Mouse (Mus musculus): ENCODE results near the gene Gm17657.
"Not testable (repeated sequence)": the region's sequence is repeated elsewhere in the genome, so short reads cannot be mapped to it uniquely, and the experiment has no call there.

Gm17657 gene

DNA sequence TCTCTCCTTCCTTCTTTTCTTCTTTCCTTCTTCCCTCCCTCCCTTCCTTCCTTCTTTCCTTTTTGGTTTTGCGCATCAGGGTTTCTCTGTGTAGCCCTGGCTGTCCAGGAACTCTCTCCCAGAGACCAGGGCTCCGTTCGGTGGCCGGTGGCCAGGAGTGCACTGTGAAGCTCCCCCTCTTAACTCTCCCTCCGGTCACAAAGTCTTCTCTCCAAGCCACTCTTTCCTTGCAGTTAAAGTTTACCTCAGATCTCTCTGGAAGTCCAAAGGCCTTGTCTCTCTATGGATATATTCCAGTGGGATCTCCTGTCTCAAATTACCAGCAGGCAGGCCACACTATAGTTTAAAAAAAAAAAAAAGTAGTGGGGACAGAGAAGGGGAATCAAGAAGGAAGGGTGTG lies 4.2 kb downstream of the Gm17657 start:
- DNase-seq (ENCODE audit: low read depth), result no peak

DNA sequence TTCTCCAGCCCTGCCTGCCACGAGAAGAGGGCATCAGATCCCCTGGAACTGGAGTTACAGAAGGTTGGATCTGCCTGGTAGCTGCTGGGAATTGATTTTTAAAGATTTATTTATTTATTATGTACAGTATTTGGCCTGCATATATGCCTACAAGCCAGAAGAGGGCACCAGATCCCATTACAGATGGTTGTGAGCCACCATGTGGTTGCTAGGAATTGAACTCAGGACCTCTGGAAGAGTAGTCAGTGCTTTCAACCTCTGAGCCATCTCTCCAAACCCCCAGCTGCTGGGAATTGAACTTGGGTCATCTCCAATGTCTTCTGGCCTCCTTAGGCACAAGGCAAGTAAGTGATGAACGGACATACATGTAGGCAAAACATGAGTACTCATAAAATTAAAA lies 5.4 kb downstream of the Gm17657 start:
- no peak for DNase-seq (ENCODE audit: low read depth)

- no peak for DNase-seq (ENCODE audit: low read depth)
Measured at GRCm38 (mm10) chr17:29542831-29543690, 6.4 kb downstream of the Gm17657 start.

- no peak for DNase-seq (ENCODE audit: low read depth)
Measured at GRCm38 (mm10) chr17:29541419-29541818, 8.0 kb downstream of the Gm17657 start.

DNA sequence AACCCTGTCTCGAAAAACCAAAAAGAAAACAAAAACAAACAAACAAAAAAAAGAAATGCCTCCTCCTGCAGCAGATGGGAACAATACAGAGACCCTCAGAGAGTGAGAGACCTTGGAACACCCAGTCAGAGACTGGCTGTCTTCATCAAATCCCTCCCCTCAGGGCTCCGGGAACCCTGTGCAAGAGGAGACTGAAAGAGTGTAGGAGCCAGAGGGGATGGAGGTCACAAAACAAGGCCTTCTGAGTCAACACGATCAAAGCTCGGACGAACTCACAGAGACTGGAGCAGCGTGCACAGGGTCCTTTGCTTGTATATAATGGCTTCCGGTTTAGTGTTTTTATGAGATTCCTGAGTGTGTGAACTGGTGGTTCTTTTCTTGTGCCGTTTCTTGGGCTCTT lies 9.0 kb downstream of the Gm17657 start:
- DNase-seq (ENCODE audit: low read depth), result no peak

GRCm38 (mm10) chr17:29533866-29534265 lies 15.6 kb downstream of the Gm17657 start:
- peak; percentile 75 for DNase-seq (ENCODE audit: low read depth)

DNA sequence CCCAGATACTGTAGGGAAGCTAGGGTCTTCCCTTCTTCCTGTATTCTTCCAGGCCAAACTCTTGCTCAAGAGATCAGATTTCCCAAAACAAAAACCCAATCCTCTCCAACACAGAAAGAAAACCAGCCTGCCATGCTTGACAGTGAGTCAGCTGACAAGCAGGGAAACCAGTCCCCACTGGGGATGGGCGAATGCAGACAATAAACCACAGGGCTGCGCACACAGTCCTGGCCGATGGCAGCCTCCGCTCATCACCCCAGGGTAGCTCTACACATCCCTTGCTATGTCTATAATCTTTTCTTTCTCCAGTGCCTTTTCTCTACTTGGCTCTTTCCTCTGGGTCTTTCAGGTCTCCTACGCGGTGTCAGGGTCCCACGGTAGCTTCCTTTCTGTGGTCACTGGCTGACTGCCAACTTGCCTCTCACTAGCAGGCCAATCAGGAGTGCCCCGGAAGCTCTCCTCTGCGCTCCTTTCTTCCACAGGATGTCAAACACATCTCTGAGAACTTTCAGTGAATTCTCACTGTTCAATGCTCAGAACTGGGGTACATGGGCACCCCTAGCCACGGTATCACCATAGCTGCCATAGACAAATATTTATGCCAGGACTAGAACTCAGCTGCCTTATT lies 17.6 kb downstream of the Gm17657 start:
- DNase-seq (ENCODE audit: low read depth), result peak; percentile 96

GRCm38 (mm10) chr17:29531278-29531677 lies 18.2 kb downstream of the Gm17657 start:
- peak; percentile 83 for DNase-seq (ENCODE audit: low read depth)

DNA sequence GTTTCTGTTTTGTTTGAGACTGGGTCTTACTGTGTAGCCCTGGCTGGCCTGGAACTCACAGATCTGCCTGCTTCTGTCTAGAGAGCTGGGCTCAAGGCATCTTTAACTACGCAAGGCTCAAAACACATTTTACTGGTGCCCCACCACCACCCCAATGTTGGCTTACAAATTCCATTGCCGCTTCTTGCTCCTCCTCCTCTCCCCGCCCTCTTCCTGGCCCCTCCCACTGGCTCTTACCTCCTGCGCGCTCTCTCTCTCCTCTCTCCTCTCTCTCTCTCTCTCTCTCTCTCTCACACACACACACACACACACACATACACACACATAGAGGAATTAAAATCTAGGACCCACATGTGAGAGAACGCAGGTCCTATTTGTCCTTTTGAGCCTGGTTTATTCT lies 18.9 kb downstream of the Gm17657 start:
- peak; percentile 71 for DNase-seq (ENCODE audit: low read depth)

DNA sequence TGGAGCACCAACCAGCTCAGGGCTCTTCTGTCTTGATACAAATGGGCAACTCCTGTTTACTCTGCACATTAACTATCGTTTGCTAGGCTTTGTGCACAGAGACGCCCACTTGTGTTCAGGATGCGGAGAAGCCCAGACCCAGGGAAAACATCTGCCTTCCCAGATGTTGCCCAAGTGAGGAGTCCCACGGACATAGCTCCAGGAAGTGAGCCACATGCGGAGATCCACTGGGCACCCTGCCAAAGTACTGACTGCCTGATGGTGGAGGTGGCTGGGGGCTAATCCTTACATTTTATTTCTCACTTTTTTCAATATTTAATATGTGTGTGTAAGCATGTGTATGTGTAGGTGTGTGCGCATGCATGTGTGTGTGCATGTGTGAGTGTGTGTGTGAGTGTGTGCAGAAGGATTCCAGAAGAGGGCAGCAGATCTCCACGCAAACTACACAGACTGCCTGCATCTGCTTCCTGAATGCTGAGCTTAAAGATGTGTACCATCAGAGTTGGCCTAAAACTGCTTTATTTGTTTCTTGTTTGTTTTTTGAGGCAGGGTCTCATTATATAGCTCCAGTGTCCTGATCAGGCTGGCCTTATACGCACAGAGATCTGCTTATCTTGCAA lies 20.8 kb downstream of the Gm17657 start:
- peak; percentile 79 for DNase-seq (ENCODE audit: low read depth)

- no peak for DNase-seq (ENCODE audit: low read depth)
Measured at GRCm38 (mm10) chr17:29525613-29526012, 23.8 kb downstream of the Gm17657 start.

- no peak for DNase-seq (ENCODE audit: low read depth)
Measured at GRCm38 (mm10) chr17:29519731-29520130, 29.7 kb downstream of the Gm17657 start.

DNA sequence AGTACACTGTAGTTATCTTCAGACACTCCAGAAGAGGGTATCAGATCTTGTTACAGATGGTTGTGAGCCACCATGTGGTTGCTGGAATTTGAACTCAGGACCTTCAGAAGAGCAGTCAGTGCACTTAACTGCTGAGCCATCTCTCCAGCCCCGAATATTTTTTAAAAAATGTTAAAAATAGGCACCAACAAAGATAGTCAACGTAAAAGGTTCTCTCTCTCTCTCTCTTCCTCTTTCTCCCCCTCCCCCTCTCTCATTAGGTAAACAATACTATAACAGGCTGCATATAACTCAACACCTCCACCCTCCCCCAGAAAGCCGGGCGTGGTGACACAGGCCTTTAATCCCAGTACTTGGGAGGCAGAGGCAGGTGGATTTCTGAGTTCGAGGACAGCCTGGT lies 30.8 kb downstream of the Gm17657 start:
- not testable (repeated sequence) for DNase-seq (ENCODE audit: low read depth)

- DNase-seq (ENCODE audit: low read depth), result peak; percentile 91
Measured at GRCm38 (mm10) chr17:29514435-29514834, 35.0 kb downstream of the Gm17657 start.

DNA sequence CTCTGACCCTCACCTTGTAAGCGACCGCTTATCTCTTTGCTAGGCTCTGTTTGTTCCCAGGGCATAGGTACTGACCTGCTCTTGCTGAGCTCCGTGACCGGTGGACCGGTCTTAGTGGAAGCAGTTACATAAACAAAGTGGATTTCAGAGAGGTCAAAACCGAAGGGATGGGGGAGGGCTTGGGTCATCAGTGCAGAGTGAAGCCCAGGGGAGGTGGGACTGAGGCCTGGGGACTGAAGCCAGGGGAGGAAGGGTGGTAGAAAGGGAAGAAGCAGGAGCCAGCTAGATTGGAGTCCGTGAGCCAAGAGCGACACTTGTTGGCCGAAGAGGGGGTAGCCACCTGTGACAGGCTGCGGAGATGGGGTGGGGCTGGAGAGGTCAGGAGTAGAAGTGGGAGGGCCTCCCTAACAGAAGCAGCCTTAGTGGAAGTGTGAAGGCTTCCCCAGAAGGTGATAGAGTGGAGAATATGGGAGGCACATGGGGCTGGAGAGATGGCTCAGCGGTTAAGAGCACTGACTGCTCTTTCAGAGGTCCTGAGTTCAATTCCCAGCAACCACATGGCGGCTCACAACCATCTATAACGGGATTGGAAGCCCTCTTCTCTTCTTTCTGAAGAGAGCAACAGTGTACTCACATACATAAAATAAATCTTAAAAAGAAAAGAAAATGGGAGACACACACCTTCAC lies 36.3 kb downstream of the Gm17657 start:
- peak; percentile 85 for DNase-seq (ENCODE audit: low read depth)

- peak; percentile 72 for DNase-seq (ENCODE audit: low read depth)
Measured at GRCm38 (mm10) chr17:29510691-29511090, 38.7 kb downstream of the Gm17657 start.

GRCm38 (mm10) chr17:29508927-29509608 lies 40.4 kb downstream of the Gm17657 start:
- DNase-seq (ENCODE audit: low read depth), result peak; percentile 28

GRCm38 (mm10) chr17:29503700-29504099 lies 45.7 kb downstream of the Gm17657 start:
- no peak for DNase-seq (ENCODE audit: low read depth)

DNA sequence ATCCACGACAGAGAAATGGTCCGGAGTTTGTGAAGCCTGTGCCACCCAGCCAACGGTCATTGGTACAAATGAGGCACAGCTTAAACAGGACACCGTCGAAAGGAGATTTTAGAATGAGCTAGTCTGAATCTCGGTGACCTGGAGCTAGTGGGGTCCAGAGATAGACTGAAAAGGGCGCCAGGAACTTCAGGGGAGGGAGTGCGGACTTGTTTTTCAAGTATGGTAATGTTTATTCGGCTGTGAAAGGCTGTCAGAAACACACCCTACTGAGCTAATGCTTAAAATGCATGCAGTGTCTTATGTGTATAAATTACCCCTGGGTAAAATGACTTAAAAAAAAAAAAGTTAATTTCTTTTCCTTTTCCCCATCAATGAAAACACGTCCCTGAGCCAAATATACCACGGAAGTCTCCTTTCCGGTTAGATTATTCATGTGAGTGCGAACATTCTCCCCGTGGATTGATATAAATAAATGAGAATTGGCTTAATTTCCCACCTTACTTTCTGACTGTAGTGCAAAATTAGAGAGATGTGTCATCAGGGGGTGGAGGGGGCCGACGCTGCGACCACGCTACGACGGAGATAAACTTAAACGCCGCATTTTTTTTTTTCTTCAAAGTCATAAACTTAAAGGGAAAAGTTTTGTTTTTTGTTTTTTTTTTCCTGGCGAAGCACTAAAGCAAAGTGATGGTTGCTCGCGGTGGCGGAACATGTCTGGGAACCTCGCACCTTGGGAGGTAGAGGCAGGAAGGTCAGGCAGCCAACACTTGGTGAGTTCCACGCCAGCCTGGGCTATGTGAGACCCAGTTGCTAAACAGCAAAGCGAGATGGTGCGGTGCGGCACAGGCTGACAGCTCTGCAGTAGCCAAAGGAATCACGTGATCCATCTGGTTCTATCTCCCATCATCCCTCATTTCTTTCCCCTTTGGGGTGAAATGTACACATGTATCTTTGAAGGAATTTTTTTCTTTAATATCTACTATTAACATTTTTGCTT lies 46.5 kb downstream of the Gm17657 start:
- peak; percentile 79 for DNase-seq (ENCODE audit: low read depth)

DNA sequence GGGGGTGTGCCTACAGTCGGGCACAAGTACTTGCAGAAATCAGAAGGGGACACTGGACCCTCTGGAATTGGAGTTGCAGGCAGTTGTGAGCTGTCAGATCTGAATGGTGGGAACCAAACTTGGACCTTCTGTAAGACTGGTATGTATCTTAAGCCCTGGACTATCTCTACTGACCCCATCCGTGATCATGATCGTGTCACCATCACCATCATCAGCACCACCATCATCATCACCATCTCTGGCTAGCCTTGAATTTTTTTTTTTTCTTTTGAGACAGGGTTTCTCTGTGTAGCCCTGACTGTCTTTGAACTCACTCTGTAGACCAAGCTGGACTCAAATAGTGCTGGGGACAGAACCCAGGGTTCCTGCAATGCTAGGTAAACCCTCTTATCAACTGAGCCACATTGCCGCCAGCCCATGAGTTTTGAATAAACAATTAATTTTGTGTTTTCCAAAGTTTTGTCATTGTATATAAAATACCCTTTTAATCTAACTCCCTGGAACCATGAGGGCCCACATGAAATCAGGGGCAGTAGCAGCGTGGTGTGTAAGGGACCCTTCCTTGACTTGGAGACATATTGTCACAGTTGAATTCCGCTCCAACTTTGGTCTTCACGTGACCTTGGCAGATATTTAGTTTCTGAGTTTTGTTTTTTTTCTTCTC lies 47.3 kb downstream of the Gm17657 start:
- DNase-seq (ENCODE audit: low read depth), result peak; percentile 71

All from induced T-regulatory cell, adult 2 months (primary cell).